Mouse (Mus musculus): ENCODE results near the gene Pea15a. TPM values are rescaled to one million over a fixed set of nuclear protein-coding genes. Genes with fewer than 3 reads are reported as not detected.

Gene Pea15a
- polyA plus RNA-seq, 1 experiment, result 120 TPM

DNA sequence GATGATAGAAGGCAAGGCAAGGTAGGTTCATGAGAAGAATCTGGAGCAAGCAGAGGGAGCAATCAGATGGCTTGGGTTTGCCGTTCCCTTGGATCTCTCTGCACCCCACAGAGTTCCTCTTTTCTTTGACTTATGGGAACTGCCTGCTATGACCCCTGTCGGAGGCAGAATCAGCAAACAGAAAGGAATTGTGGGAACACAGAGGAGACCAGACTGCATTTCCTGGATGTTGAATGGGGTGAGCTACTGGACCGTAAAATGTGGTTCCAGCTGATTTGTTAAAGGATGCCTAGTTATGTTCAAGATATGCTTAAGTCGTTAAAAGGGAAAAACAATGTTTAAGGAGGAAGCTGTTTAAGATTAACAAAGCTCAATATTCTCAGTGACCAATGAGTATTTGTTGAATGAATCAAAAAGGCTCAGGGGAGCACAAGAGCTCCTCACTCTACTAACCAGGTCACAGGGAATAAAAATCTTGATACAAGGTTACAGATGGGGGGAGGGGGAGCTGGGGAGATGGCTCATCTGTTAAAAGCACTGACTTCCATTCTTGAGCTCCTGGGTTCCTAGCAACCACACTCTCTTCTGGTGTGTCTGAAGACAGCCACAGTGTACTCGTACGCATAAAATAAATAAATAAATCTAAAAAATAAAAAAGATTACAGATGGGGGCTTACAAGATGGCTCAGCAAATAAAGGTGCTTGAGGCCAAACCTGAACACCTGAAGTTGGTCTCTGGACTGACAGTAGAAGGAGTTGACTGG is 34.5 kb upstream of the Pea15a start:
- H3K4me2 ChIP-seq (ENCODE audit: low read depth), result no peak overlapping the region
- no peaks in the 10 kb centered on the region for H3K36me3 ChIP-seq (ENCODE audit: control insufficient read depth, insufficient read depth)
- no peaks in the 10 kb centered on the region for H3K27me3 ChIP-seq (ENCODE audit: control insufficient read depth, insufficient read depth, insufficient read length)
- H3K79me2 ChIP-seq (ENCODE audit: control insufficient read depth, insufficient read depth), result no peaks in the 10 kb centered on the region
- no peak overlapping the region for H3ac ChIP-seq (ENCODE audit: control insufficient read depth, insufficient read length)
- no peak overlapping the region for H3K4me3 ChIP-seq
- no peak for TF ChIP-seq POLR2AphosphoS2 (IDR thresholded peaks at IDR 0.05; ENCODE audit: insufficient read length, low read depth)
- no peak for TF ChIP-seq MYOD1 (IDR thresholded peaks at IDR 0.05; ENCODE audit: control insufficient read depth in 1 of 3, insufficient read length in 2 of 3, low read depth in 2 of 3)
- no peak for TF ChIP-seq E2F4 (IDR thresholded peaks at IDR 0.05; ENCODE audit: insufficient read depth)
- no peak for TF ChIP-seq USF1 (IDR thresholded peaks at IDR 0.05; ENCODE audit: low read depth)
- no peak for TF ChIP-seq REST (IDR thresholded peaks at IDR 0.05; ENCODE audit: insufficient read depth, insufficient read length)

- TF ChIP-seq E2F4 (IDR thresholded peaks at IDR 0.05; ENCODE audit: insufficient read depth) (no peak), MYOD1 (IDR thresholded peaks at IDR 0.05; ENCODE audit: control insufficient read depth in 1 of 3, insufficient read length in 2 of 3, low read depth in 2 of 3) (peak in 2 of 3 experiments; percentile 30 to 44), CEBPB (IDR thresholded peaks at IDR 0.05; ENCODE audit: insufficient read depth, poor library complexity, severe bottlenecking) (no peak), MYOG (IDR thresholded peaks at IDR 0.05; ENCODE audit: control insufficient read depth in 1 of 3, insufficient read depth in 1 of 3, insufficient read length in 2 of 3, low read depth in 2 of 3) (peak in 1 of 3 experiments; percentile 43)
- H3ac ChIP-seq (ENCODE audit: control insufficient read depth, insufficient read length), result no peak overlapping the region
- H3K79me2 ChIP-seq (ENCODE audit: control insufficient read depth, insufficient read depth), result no peaks in the 10 kb centered on the region
- H3K36me3 ChIP-seq (ENCODE audit: control insufficient read depth, insufficient read depth), result no peaks in the 10 kb centered on the region
- H3K4me3 ChIP-seq, result no peak overlapping the region
- no peak overlapping the region for H3K4me2 ChIP-seq (ENCODE audit: low read depth)
- no peaks in the 10 kb centered on the region for H3K27me3 ChIP-seq (ENCODE audit: control insufficient read depth, insufficient read depth, insufficient read length)
Observed at GRCm38 (mm10) chr1:172229215-172229614, 22.6 kb upstream of the Pea15a start.

DNA sequence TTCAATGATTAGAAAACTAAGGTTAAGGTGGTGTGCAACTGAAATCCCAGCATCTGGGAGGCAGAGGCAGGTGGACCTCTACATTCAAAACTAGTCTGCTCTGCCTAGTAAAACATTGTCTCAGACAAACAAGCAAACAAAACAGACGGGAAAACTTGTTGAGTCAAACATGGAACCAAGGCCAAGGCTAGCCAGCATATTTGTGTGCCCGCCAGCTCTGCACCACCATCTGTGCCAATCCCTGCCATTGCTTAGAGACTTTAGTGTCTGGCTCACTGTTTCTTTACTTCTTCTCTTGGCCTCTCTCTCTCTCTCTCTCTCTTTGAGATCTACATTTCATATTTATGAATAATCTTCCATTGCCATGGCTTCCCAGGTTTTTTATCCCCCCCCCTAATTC is 21.6 kb upstream of the Pea15a start:
- H3K4me3 ChIP-seq, result no peak overlapping the region
- no peaks in the 10 kb centered on the region for H3K27me3 ChIP-seq (ENCODE audit: control insufficient read depth, insufficient read depth, insufficient read length)
- no peak overlapping the region for H3ac ChIP-seq (ENCODE audit: control insufficient read depth, insufficient read length)
- no peak for TF ChIP-seq E2F4 (IDR thresholded peaks at IDR 0.05; ENCODE audit: insufficient read depth)
- H3K79me2 ChIP-seq (ENCODE audit: control insufficient read depth, insufficient read depth), result no peaks in the 10 kb centered on the region
- no peak overlapping the region for H3K4me2 ChIP-seq (ENCODE audit: low read depth)
- no peaks in the 10 kb centered on the region for H3K36me3 ChIP-seq (ENCODE audit: control insufficient read depth, insufficient read depth)

DNA sequence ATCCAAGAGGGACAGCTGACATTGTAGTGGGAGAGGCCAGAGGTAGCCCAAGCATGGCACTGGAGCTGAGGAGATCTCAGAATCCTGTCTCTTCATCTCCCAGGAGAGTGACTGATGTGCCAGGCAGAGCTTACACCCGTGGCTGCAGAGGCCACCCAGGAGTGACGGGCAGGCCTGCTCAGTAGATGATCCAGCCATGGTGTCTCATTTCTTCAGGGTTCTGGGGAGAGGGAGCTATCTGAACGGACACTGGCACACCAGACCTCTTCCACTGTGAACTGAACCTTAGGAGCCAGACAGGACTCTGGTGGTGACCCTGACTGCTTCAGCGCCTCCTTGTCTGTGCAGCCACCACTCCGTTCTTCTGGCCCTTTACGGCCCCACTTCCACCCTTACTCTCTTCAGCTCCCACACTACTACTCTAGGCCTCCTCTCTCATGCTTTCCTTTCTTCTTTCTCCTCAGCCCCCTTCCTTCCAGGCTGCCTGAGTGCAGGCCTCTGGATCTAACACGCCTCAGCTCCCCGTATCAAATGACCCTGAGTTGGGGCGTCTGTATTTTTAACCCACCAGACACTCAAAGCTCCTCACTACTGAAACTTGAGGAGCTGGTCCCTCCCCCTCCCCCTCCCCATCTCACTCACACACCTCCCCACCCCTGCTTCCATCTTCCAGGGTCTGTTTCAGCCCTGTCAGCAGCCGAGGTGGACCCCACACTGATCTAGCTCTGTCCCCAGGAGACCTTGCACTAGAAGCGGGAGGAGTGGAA is 14.9 kb upstream of the Pea15a start:
- Histone ChIP-seq H3K79me2 (ENCODE audit: control insufficient read depth, insufficient read depth) (no peaks in the 10 kb centered on the region), H3K4me2 (ENCODE audit: low read depth) (peak overlapping the region; percentile 30), H3ac (ENCODE audit: control insufficient read depth, insufficient read length) (no peak overlapping the region), H3K4me3 (no peak overlapping the region), H3K27me3 (ENCODE audit: control insufficient read depth, insufficient read depth, insufficient read length) (no peaks in the 10 kb centered on the region), H3K36me3 (ENCODE audit: control insufficient read depth, insufficient read depth) (no peaks in the 10 kb centered on the region)
- TF ChIP-seq MYOG (IDR thresholded peaks at IDR 0.05; ENCODE audit: control insufficient read depth in 1 of 3, insufficient read depth in 1 of 3, insufficient read length in 2 of 3, low read depth in 2 of 3) (peak in 1 of 3 experiments; percentile 28), CEBPB (IDR thresholded peaks at IDR 0.05; ENCODE audit: insufficient read depth, poor library complexity, severe bottlenecking) (no peak)

- TF ChIP-seq TCF12 (IDR thresholded peaks at IDR 0.05; ENCODE audit: insufficient read depth, poor library complexity, severe bottlenecking) (no peak), E2F4 (IDR thresholded peaks at IDR 0.05; ENCODE audit: insufficient read depth) (no peak), MYOD1 (IDR thresholded peaks at IDR 0.05; ENCODE audit: control insufficient read depth in 1 of 3, insufficient read length in 2 of 3, low read depth in 2 of 3) (no peak), SRF (IDR thresholded peaks at IDR 0.05; ENCODE audit: control insufficient read depth, insufficient read length, low read depth) (no peak), MYOG (IDR thresholded peaks at IDR 0.05; ENCODE audit: control insufficient read depth in 1 of 3, insufficient read depth in 1 of 3, insufficient read length in 2 of 3, low read depth in 2 of 3) (no peak), REST (IDR thresholded peaks at IDR 0.05; ENCODE audit: insufficient read depth, insufficient read length) (no peak), USF1 (IDR thresholded peaks at IDR 0.05; ENCODE audit: low read depth) (no peak), POLR2A (IDR thresholded peaks at IDR 0.05; ENCODE audit: insufficient read length, low read depth) (no peak), MAX (IDR thresholded peaks at IDR 0.05; ENCODE audit: low read depth) (no peak), POLR2AphosphoS2 (IDR thresholded peaks at IDR 0.05; ENCODE audit: insufficient read length, low read depth) (no peak), CEBPB (IDR thresholded peaks at IDR 0.05; ENCODE audit: insufficient read depth, poor library complexity, severe bottlenecking) (no peak), TCF3 (IDR thresholded peaks at IDR 0.05; ENCODE audit: insufficient read length, low read depth) (no peak)
- H3K4me2 ChIP-seq (ENCODE audit: low read depth), result peak overlapping the region; percentile 33
- no peaks in the 10 kb centered on the region for H3K79me2 ChIP-seq (ENCODE audit: control insufficient read depth, insufficient read depth)
- H3ac ChIP-seq (ENCODE audit: control insufficient read depth, insufficient read length), result no peak overlapping the region
- H3K4me3 ChIP-seq, result no peak overlapping the region
- no peaks in the 10 kb centered on the region for H3K36me3 ChIP-seq (ENCODE audit: control insufficient read depth, insufficient read depth)
- no peaks in the 10 kb centered on the region for H3K27me3 ChIP-seq (ENCODE audit: control insufficient read depth, insufficient read depth, insufficient read length)
Observed at GRCm38 (mm10) chr1:172220414-172220813, 13.8 kb upstream of the Pea15a start.
